Mouse (Mus musculus): ENCODE measurements around the gene Snd1. TPM values are rescaled to one million over a fixed set of nuclear protein-coding genes. Genes with fewer than 3 reads are reported as not detected.

Gene Snd1
- total and polyA plus RNA-seq, 2 experiments from 2014 or later: 54.7 to 120 TPM

- H3K9ac ChIP-seq (replicated peaks; ENCODE audit: low read depth, low read length): no peak overlapping the region
- no peaks in the 10 kb centered on the region for H3K27me3 ChIP-seq (ENCODE audit: control insufficient read depth, insufficient read depth, low read length)
- peak overlapping the region; percentile 17; the same call in 1 of the 2 replicates for H3K27ac ChIP-seq (ENCODE audit: low read depth)
- no peak overlapping the region for H3K4me3 ChIP-seq (ENCODE audit: low read depth, low read length)
- peak; percentile 60 for DNase-seq (ENCODE audit: low spot score)
- no peaks in the 10 kb centered on the region for H3K9me3 ChIP-seq (replicated peaks; ENCODE audit: control insufficient read depth, low read length)
- no peak for TF ChIP-seq EP300 (IDR thresholded peaks at IDR 0.05; ENCODE audit: low read depth)
- no peak for TF ChIP-seq CTCF (IDR thresholded peaks at IDR 0.05; ENCODE audit: low read depth)
- no peak overlapping the region for H3K4me2 ChIP-seq (ENCODE audit: low read depth, low read length)
- peak; percentile 44; the same call in 1 of the 2 replicates for ATAC-seq (ENCODE audit: insufficient read depth, low read depth)
- H3K36me3 ChIP-seq (replicated peaks; ENCODE audit: control insufficient read depth, insufficient read depth, low read length): 0 out of 2 replicates have a peak, but pooled peaks cover 8% of the 10 kb centered on the region
- peaks cover 33% of the 10 kb centered on the region for H3K4me1 ChIP-seq (ENCODE audit: control insufficient read depth, insufficient read depth)
- 30% methylated on average over 12 of the region's 12 CpGs for WGBS
Measured at GRCm38 (mm10) chr6:28706976-28707592, 232.1 kb downstream of the Snd1 start.

GRCm38 (mm10) chr6:28710035-28710434 lies 235.1 kb downstream of the Snd1 start:
- Histone ChIP-seq H3K27me3 (ENCODE audit: control insufficient read depth, insufficient read depth, low read length) (no peaks in the 10 kb centered on the region), H3K27ac (ENCODE audit: low read depth) (no peak overlapping the region), H3K4me3 (ENCODE audit: low read depth, low read length) (no peak overlapping the region), H3K9me3 (replicated peaks; ENCODE audit: control insufficient read depth, low read length) (no peaks in the 10 kb centered on the region), H3K4me2 (ENCODE audit: low read depth, low read length) (no peak overlapping the region), H3K4me1 (ENCODE audit: control insufficient read depth, insufficient read depth) (peaks cover 35% of the 10 kb centered on the region), H3K36me3 (replicated peaks; ENCODE audit: control insufficient read depth, insufficient read depth, low read length) (0 out of 2 replicates have a peak, but pooled peaks cover 8% of the 10 kb centered on the region), H3K9ac (replicated peaks; ENCODE audit: low read depth, low read length) (no peak overlapping the region)
- TF ChIP-seq CTCF (IDR thresholded peaks at IDR 0.05; ENCODE audit: low read depth) (no peak), EP300 (IDR thresholded peaks at IDR 0.05; ENCODE audit: low read depth) (no peak)
- 36% methylated on average over 2 of the region's 2 CpGs for WGBS
- ATAC-seq (ENCODE audit: insufficient read depth, low read depth): no peak
- no peak for DNase-seq (ENCODE audit: low spot score)

- Histone ChIP-seq H3K4me3 (ENCODE audit: low read depth, low read length) (no peak overlapping the region), H3K9me3 (replicated peaks; ENCODE audit: control insufficient read depth, low read length) (no peaks in the 10 kb centered on the region), H3K9ac (replicated peaks; ENCODE audit: low read depth, low read length) (no peak overlapping the region), H3K27ac (ENCODE audit: low read depth) (no peak overlapping the region), H3K4me1 (ENCODE audit: control insufficient read depth, insufficient read depth) (peaks cover 17% of the 10 kb centered on the region; the same call in 1 of the 2 replicates), H3K27me3 (ENCODE audit: control insufficient read depth, insufficient read depth, low read length) (no peaks in the 10 kb centered on the region), H3K4me2 (ENCODE audit: low read depth, low read length) (no peak overlapping the region), H3K36me3 (replicated peaks; ENCODE audit: control insufficient read depth, insufficient read depth, low read length) (no peaks in the 10 kb centered on the region)
- DNase-seq (ENCODE audit: low spot score): no peak
- TF ChIP-seq CTCF (IDR thresholded peaks at IDR 0.05; ENCODE audit: low read depth) (no peak), EP300 (IDR thresholded peaks at IDR 0.05; ENCODE audit: low read depth) (no peak)
- WGBS: 56% methylated on average over 7 of the region's 7 CpGs
- ATAC-seq (ENCODE audit: insufficient read depth, low read depth): no peak
Measured at GRCm38 (mm10) chr6:28717203-28717844, 242.4 kb downstream of the Snd1 start.

GRCm38 (mm10) chr6:28717845-28718237 lies 242.9 kb downstream of the Snd1 start:
- Histone ChIP-seq H3K9me3 (replicated peaks; ENCODE audit: control insufficient read depth, low read length) (no peaks in the 10 kb centered on the region), H3K27me3 (ENCODE audit: control insufficient read depth, insufficient read depth, low read length) (no peaks in the 10 kb centered on the region), H3K27ac (ENCODE audit: low read depth) (no peak overlapping the region), H3K4me2 (ENCODE audit: low read depth, low read length) (no peak overlapping the region), H3K4me3 (ENCODE audit: low read depth, low read length) (no peak overlapping the region), H3K36me3 (replicated peaks; ENCODE audit: control insufficient read depth, insufficient read depth, low read length) (no peaks in the 10 kb centered on the region), H3K9ac (replicated peaks; ENCODE audit: low read depth, low read length) (no peak overlapping the region), H3K4me1 (ENCODE audit: control insufficient read depth, insufficient read depth) (peaks cover 17% of the 10 kb centered on the region; the same call in 1 of the 2 replicates)
- ATAC-seq (ENCODE audit: insufficient read depth, low read depth) (no peak), DNase-seq (ENCODE audit: low spot score) (no peak)
- WGBS: 21% methylated on average over 4 of the region's 4 CpGs
- TF ChIP-seq CTCF (IDR thresholded peaks at IDR 0.05; ENCODE audit: low read depth) (no peak), EP300 (IDR thresholded peaks at IDR 0.05; ENCODE audit: low read depth) (no peak)

GRCm38 (mm10) chr6:28720391-28721171 lies 245.6 kb downstream of the Snd1 start:
- ATAC-seq (ENCODE audit: insufficient read depth, low read depth): no peak
- Histone ChIP-seq H3K9ac (replicated peaks; ENCODE audit: low read depth, low read length) (no peak overlapping the region), H3K4me1 (ENCODE audit: control insufficient read depth, insufficient read depth) (peaks cover 8% of the 10 kb centered on the region; the same call in 1 of the 2 replicates), H3K27ac (ENCODE audit: low read depth) (no peak overlapping the region), H3K27me3 (ENCODE audit: control insufficient read depth, insufficient read depth, low read length) (no peaks in the 10 kb centered on the region), H3K9me3 (replicated peaks; ENCODE audit: control insufficient read depth, low read length) (no peaks in the 10 kb centered on the region), H3K4me2 (ENCODE audit: low read depth, low read length) (no peak overlapping the region), H3K4me3 (ENCODE audit: low read depth, low read length) (no peak overlapping the region), H3K36me3 (replicated peaks; ENCODE audit: control insufficient read depth, insufficient read depth, low read length) (0 out of 2 replicates have a peak, but pooled peaks cover 3% of the 10 kb centered on the region)
- TF ChIP-seq CTCF (IDR thresholded peaks at IDR 0.05; ENCODE audit: low read depth) (no peak), EP300 (IDR thresholded peaks at IDR 0.05; ENCODE audit: low read depth) (no peak)
- 83% methylated on average over 9 of the region's 9 CpGs for WGBS
- no peak for DNase-seq (ENCODE audit: low spot score)
